Mouse (Mus musculus) mouse trophoblast stem cell (cell line): ENCODE measurements around the gene Elavl2.

Source experiments
- in situ Hi-C, 2 experiments: fragments of 300-500 bp; cut with MseI, MboI; formaldehyde crosslinking; loops; 2 replicates in 1 of 2; 3 replicates in 1 of 2; pipeline ENCODE4 v1.15.1; 2025

Gene Elavl2

DNA sequence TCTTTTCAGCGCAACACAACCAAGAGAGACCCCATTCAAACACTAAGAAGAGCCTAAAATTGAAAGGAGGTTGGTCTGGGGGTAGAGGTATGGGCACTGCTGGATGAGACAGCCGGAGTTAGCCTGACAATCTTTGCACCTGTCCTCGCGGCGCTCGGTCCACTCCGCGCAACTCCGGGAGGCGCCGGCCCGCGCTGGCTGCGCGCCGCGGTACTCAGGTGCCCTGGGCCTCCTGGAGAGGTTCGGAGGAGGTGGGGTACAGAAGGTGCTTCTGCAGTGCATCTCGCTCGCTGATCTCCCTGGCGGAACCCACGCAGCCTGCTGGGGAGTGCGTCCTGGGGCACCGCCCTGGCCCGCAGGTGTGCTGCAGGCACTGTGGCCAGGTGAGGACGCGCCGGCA lies at the start of gene Elavl2:
Gene Elavl2, minus strand, starts transcription at position 363 of the 400 bp plus-strand sequence.
- in situ Hi-C loops, result no loop called here

DNA sequence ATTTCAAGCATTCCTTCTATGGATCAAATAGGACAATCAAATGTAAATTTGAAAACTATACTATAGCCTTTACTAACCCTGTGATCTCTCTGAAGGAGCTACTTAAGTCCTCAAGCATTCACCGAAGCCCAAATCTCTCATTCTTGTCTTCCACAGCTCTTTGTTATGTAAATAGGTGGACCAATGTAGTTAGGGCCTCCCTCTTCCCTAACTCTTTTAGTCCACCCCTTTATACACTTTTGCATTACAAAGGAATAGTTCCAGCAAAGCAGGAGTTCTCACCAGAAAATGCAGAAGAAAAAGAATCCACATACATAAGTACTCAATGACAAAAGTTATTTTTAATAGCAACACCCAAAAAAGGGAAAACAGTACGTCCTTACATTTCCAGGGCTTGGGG lies 47.3 kb upstream of the Elavl2 start:
- in situ Hi-C loops, result no loop called here

DNA sequence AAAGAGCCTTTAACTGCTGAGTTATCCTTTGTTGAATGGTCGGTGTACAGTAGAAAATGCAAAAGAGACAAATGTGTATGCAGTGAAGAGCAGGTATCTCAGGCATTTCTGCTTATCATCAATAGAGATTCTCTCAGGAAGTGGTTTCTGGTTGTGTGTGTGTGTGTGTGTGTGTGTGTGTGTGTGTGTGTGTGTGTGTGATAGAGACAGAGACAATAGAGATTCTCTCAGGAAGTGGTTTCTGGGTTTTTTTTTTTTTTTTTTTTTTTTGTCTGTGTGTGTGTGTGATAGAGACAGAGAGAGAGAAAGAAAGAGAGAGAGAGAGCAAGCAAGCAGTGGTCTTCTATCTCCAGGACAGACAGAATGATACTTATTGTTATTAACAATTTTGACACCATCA lies 15.0 kb upstream of the Elavl2 start:
- in situ Hi-C loops, result no loop called here

DNA sequence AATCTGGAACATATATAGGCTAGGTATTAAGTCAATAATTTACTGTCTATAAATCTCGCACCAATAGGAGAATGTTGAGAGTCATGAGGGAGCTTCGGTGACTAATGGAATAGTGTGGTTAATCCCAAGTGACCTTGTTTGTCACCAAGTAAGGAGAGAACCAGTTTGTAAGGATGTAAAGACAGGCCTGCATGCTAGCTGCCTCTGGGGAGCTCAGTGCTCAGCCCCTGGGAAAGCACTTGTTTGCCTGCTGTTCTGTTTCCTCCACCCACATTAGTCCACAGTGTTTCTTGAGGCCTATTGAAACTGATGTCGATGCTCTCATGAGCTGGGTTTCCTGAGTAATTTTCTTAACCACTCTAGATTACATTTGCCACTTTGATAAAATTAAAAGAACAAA lies 4.5 kb upstream of the Elavl2 start:
- in situ Hi-C loops, result no loop called here

DNA sequence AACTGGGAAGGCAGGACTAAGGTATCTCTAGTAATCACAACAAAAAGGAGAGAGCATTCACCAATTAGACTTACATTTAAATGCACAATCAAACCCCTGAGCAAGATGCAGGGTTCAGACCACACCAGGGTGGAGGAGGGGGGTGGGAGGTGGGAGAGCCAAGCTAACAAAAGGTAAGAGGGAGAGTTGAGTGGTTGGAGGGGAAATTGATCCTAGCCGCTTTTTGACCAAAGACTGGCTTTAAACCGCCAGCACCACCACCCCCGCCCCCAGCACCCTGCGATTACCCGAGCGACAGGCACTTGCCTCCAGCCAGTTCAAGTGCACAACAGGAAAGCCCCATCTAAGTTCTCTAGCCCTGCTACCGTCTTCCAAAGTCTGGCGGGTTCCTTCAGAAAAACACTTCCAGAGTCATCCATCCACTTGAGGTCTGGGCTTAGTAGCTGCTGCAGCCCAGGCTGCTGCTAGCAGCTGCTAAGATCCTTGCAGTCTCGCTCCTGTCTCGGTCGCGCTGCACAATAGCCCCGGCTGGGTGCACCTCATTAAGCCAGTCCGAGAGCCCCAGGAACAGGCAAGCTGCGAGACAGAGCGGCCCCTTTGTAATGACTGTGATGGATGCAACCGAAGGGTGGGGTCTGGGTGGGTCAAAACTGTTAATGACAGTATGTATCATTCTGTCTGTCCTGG lies 932 bp downstream of the Elavl2 start:
- in situ Hi-C loops, result no loop called here

DNA sequence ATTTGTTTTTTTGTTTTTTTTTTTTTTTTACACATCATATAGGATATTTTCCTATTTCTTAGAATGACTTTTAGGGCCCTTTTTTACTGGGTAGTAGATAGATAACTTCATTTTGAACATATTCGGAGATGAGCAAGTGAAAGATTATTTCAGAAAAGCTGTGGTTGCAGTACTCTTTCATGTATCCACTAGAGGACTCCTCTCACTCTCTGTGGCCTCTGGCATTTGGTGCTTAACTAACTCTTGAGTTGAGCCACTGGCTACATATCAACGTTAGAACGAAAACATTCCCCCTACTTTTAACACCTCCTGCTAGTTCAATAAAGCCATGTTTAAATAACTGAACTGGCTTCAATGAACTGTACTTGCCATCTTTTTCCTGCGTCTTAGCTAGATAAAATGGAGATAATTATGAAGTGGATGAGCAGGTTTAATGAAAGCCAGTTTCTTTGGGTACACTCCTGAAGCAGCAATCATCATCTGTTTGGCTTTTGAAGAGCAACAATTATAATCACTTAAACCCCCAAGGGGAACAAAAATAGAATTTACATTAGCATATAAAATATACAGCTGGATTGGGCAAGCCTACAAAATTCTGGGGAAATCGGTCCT lies 8.5 kb downstream of the Elavl2 start:
- in situ Hi-C loops, result no loop called here

DNA sequence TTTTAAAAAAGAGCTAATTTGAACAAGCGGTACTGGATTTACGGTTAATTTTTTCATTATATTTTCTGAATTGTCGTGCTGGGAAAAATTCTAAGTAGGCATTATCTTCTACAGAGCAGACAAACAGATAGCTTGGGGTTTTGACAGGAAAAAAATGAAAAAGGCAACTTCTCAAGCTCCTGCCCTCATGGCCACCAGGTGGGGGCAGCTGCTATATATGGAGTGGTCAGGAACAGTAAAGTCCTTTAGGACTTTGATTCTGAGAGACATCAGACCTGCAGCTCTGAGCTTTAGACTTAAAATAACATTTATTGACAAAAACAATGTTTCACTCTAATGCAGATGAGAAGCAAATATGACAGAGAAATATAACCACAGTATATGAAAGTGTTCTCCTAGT lies 12.9 kb downstream of the Elavl2 start:
- in situ Hi-C loops, result no loop called here

DNA sequence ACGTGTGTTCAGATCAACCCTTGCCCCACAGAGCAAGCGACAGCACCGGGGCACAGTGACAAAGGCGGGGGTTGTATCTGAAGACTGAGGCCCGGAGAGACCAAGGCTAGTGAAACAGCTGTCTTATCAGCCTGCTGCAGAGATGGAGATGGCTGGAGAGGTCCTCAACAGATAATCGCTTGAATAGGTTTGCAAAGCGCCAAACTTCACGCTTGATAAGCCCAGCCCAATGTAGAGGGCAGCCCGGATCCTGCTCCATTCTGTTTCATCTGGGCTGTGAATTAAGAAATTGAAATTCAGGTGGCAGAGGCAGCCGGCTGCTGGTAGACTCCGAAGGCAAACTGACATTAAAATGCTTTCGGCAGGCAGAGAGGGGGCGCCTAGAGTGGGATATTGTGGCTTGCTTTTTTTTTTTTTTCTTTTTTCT lies 19.4 kb downstream of the Elavl2 start:
- in situ Hi-C loops, result no loop called here

DNA sequence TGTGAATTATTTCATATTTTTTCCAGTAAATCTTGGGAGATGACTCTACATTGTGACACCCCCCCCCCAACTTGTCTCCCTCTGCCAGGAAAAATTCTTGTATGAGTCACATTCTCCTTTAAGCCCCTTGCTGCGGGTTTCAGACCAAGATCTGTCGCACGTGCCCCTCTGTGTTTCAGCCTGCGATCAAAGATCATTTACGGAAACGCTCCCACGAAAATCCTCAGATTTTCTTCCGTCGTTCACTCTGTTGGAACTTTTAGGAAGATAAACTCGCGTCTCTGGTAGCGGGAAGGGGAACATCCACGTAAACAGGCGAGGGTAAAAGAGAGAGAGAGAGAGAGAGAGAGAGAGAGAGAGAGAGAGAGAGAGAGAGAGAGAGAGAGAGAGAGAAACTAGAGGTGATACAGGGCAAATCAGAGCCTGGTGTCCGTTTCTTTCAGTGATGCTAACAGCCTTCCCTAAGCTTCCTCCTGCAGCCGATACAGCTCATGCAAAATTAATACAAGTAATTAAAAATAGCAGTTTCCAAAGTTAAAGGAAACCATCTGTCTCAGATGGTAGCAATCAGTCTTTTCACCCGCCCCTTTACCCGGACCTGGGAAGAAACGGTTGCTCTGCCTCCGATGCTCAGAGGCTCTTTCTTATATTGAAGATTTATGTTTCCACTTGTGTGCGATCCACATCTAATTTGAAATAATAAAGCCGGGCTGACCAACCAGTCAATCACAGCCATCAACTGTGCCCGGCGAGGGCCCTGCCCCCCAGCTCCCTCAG lies 20.1 kb downstream of the Elavl2 start:
- in situ Hi-C loops, result no loop called here

DNA sequence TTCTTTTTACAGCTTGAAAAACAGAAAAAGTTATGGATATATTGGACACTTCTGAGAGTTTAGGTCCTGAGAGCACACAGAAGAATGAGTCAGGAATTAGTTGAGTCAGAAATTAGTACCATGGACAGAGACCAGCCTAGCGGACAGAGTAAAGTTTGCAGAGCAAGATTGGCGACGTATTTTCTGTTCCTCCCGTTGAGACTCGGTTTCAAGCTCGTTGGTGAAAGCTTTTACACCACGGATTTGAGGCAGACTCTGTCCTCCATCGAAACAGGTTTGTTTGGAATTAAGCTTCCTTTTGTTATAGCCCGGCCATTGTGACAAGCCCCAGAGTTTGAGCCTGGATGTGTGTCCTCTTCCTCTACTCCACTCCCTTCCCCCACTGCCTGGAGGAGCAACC lies 21.0 kb downstream of the Elavl2 start:
- in situ Hi-C loops, result no loop called here

DNA sequence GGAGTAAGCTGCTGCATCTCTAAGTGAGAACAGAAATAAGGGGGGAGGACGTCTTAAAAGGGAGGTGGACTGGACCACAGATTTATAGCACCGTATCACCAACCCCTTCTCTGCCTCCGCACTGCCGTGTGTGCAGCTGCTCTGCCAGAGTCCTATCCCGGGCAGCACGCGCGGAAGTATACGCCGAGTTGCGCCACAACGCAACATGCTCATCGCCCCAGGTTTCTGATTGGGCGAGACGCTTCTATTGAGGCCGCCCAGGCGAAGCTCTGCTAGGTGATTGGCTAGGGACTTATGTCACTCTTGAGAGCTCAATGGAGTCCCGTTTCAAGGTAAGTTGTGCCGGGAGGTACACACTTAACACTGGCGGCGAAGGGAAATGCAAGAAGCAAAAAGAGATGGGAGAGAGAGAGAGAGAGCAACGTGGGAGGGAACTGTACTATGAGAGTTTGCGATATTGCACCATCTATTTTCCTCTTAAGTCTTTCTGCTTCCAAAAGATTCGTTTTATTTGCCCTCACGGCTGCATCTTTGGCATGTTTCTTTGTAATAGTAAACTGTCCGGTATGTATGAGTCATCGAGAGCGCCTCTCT lies 24.2 kb downstream of the Elavl2 start:
- in situ Hi-C loops, result no loop called here

DNA sequence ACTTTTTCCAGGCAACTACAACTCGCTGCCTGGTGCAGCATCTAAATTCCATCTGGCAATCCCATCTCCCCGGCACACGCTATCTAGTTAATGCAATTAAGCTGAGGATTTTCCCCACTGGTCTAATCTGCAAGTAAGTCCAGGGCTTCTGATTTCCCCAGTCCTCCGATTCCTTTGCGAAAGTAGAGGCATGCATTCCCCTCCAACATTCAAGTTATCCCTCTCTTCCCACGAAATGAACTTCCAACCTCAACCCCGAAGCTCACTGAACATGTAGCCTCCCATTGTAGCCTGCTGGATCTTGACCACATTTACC lies 25.3 kb downstream of the Elavl2 start:
- in situ Hi-C loops, result no loop called here

DNA sequence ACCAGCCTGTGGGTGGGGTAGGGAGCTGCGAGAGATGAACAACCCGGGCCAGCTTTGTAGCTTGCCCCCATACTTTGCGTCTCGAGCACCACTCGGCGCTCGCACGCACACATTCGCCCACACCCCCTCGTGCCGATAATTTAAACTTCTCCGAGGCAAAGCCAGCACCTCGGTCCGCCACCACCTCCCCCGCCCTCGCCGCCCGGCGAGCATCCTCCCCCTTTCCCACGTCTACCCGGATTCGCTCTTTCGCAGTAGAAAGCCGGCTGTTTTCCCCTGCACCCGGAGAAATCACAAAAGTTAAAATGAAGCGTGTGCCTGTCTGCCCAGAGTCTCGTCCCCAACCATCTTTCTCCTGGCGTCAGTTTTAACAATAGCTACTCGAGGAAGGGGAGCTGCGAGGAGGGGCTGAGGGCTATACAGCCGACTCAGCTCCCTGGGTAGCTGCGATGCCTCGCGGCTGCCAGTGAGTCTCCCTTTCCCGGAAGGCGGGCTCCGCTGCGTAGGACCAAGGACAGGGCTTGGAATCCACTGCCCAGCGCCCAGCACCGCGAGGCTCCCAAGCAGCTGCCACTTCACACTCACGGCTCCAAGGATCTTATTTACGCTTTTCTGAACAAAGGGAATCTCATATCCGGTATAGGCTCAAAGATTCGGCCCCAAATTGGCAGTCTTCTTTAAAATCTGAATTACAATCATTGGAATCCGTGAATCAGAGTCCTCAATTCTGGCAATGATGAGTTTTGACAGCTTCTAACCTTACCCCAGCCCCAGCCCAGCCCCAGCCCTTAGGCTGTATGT lies 25.8 kb downstream of the Elavl2 start:
- in situ Hi-C loops, result no loop called here

DNA sequence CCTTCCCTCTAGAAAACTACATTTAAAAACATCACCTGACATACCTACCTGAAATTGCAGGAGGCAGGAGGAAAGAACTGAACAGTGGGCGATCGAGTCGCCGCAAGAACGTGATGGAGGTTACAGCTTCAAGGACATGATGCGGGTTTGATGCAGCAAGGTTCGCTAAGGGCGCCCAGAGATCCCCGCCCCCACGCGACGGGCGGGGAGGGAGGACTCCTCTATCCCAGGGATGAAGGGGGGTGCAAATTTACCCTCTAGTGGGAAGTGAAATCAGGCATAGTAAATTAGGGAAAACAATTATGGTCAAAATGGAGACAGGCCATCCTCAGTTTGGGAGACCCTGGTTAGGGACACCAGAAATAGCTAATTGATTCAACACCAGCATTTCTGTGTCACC lies 27.7 kb downstream of the Elavl2 start:
- in situ Hi-C loops, result no loop called here

DNA sequence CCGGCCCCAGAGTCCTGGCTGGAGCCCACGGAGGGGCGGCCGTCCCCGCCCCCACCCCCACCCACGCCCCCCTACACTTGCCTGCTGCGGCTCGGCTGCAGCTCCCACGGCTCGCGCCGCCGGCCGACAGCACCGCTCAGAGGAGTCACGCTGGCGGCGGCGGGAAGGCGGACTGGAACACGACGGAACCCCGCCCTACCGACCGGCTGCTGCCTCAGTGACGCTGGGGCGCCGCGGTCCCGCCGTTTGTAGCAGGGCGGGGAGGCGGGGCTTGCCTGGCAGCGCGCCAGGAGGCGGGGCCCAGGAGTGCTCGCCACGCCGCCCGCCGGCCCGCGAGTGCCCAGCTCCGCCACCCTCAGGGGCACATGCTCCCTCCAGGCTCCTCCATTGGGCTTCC lies 28.8 kb downstream of the Elavl2 start:
- in situ Hi-C loops, result no loop called here

DNA sequence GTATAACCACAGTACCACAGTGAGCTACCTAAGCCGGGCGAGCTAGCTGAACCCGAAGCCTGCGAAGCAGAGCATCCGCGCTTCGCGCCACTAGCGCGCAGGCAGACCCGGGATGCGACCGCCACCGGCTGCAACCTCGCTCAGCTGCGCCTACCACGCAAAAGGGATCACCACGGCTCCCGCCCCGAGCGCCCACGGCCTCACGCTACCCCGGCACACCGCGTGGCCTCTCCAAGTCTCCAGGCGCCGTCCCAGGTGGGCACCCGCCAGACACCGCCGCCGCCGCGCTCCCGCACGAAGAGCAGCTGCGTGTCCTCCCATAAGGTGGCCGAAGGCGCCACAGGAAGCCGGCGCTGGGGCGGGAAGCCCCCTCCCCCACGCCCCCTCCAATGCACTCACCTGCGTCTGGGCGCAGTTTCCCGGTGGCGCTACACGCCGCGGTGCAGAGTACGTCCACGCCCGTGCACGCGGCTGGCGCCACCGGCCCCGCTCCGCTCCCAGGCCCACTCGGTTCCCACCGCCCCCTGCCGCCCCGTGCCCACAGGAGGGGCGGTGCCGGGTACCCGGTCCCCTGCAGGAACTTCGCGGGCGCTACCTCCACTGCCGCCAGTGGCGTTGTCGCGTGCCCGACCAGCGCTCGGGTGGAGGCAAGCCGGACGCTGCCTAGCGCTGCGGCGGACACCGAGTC lies 29.3 kb downstream of the Elavl2 start:
- in situ Hi-C loops, result no loop called here

DNA sequence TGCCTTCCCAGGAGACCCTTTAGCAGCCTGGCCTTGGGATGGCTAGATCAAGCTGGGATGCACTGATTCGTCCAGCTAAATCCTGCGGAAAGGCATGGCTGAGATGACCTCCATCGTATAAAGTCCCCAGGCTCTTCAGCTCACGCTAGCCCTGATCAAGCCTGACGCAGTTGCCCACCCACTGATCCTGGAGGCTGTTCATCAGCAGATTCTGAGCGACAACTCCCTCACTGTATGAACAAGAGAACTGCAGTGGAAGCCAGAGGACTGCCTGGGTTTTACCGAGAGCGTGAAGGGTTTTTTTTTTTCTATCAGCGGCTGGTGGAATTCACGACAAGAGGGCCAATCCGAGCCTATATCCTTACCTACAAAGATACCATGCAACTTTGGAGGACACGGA lies 35.3 kb downstream of the Elavl2 start:
- in situ Hi-C loops, result no loop called here

DNA sequence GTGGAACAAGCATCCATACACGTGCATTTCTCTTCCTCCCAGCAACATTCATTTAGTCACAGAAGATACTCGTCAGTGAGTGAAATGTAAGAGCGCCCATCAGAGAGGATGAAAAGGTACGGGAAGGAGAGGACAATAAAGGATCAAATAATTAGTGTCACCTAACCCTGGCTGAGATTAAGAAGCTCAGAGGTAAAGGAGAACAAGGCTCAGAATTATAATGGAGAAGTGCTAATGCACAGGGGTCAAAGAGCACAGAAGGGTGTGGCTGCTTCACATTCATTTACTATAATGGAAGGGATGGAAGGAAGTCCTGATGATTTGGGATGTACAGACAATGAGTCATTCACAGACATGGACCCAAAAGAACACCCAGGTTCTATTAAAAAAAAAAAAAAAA lies 36.6 kb downstream of the Elavl2 start:
- in situ Hi-C loops, result no loop called here

DNA sequence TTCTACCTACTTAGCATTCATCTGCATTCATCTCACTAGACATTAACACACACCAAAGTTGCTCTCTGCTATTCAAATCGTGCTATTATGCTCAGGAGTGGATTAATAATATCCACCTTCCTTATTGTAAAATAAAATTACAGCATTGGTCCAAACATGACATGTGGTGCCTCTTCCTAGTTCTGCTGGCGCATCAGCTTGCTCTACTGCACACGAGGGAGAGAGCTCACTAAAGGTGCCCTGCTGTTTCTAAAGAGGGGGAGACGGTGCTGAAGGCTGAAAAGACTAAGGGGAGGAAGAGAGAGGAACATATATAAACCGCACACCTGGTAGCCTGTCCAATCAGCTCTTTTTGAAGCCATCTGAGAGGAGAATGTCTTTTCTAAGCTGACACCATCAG lies 38.1 kb downstream of the Elavl2 start:
- in situ Hi-C loops, result no loop called here

DNA sequence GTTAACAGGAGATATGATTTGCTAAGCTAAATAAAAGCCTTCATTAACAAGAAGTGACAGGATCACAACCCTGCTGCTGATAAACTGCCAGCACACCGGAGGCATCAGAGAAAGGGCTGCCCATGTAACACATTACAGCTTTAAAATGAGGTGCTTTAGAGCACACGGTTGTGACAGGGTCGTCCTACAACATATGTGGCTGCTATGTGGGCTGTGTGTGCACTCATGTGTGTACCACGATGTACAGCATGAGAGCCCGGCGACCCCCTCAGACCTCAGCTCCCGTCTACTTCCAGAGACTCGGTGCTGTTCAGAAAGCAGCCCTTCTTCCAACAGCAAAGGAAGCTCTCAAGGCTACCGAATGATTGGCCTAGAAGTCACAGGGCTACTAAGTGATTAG lies 47.4 kb downstream of the Elavl2 start:
- in situ Hi-C loops, result no loop called here

DNA sequence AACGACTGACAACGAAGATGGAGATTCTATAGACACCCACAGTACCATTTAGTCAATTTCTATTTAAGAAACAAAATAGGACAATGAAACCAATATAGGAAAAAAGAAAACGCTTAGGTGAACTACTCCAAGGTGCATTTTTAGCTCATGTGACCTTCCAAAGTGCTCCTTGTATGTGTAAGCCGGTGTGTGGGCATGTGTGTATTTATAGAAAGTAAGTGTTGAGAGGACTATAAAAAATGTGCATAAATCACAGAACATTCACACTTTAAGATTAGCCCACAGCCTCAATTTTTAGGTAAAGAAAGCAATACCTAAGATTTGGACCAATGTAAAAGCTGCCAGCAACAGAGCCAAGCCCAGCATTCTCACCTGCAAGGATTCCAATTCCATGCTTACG lies 51.0 kb downstream of the Elavl2 start:
- in situ Hi-C loops, result no loop called here
